Mouse (Mus musculus) stomach, postnatal 0 days (tissue): ENCODE results near the gene Vmn2r20.
"Not testable (repeated sequence)": the region's sequence is repeated elsewhere in the genome, so short reads cannot be mapped to it uniquely, and the experiment has no call there.

Source experiments
- CTCF ChIP-seq: IDR thresholded peaks from 2 replicates; pipeline ENCODE4 v1.5.1; 2016; ENCODE audit warnings: antibody characterized with exemption, low read depth, mild to moderate bottlenecking, moderate library complexity
- EP300 ChIP-seq: optimal IDR thresholded peaks from 2 replicates; pipeline ENCODE3; 2016; ENCODE audit warnings: antibody characterized with exemption

GRCm38 (mm10) chr6:123418016-123418415 lies at the start of gene Vmn2r20:
- TF ChIP-seq CTCF, EP300: not testable (repeated sequence)
